Mouse (Mus musculus): ENCODE results near the gene Zfp979. TPM values are rescaled to one million over a fixed set of nuclear protein-coding genes. Genes with fewer than 3 reads are reported as not detected.

Zfp979 gene
- not detected in 2 replicates for polyA plus RNA-seq (2012; ENCODE audit: low replicate concordance)

DNA sequence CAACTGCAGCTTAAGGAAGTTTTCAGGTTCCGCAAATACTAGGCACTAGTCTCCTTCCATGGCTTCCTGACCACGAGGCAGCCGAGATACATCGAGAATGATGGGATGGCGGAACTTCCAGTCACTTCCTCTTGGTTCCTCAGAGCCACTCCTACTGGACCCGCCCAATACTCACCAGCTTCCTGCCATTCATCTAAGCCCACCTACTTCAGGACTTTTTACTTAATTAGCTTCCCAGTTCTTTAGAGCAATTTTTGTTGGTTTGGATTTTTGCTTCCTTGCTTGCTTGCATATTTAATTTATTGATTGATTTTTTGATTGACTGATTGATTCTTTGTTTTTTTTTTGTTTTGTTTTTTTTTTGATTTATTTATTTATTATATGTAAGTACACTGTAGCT, at the start of gene Zfp979:
Zfp979 (minus strand) TSS at position 101 of the 400 bp plus-strand sequence.

Other genes starting within 250 kb of the Zfp979 start
- gene Zfp982, start 150.1 kb downstream of the Zfp979 start, polyA plus RNA-seq (2012; ENCODE audit: low replicate concordance): 0.25 TPM in 1 of 2 replicates, not detected in the other
- gene Gm16503, start 102.3 kb downstream of the Zfp979 start, polyA plus RNA-seq (2012; ENCODE audit: low replicate concordance): not detected in 2 replicates
- not detected in 2 replicates for gene Zfp985, start 89.2 kb downstream of the Zfp979 start, polyA plus RNA-seq (2012; ENCODE audit: low replicate concordance)
- not detected in 2 replicates for gene Zfp534, start 60.0 kb upstream of the Zfp979 start, polyA plus RNA-seq (2012; ENCODE audit: low replicate concordance)
- gene Zfp984, start 167.3 kb upstream of the Zfp979 start, polyA plus RNA-seq (2012; ENCODE audit: low replicate concordance): 1.2 and 2.1 TPM in 2 replicates
- 0.13 and 0.52 TPM in 2 replicates for gene Zfp933, start 205.9 kb upstream of the Zfp979 start, polyA plus RNA-seq (2012; ENCODE audit: low replicate concordance)
- 127 and 261 TPM in 2 replicates for gene Miip, start 226.3 kb upstream of the Zfp979 start, polyA plus RNA-seq (2012; ENCODE audit: low replicate concordance)
- gene Fv1, start 226.5 kb upstream of the Zfp979 start, polyA plus RNA-seq (2012; ENCODE audit: low replicate concordance): 0.61 and 0.72 TPM in 2 replicates